Mouse (Mus musculus): ENCODE data around the gene Ccdc14.

DNA sequence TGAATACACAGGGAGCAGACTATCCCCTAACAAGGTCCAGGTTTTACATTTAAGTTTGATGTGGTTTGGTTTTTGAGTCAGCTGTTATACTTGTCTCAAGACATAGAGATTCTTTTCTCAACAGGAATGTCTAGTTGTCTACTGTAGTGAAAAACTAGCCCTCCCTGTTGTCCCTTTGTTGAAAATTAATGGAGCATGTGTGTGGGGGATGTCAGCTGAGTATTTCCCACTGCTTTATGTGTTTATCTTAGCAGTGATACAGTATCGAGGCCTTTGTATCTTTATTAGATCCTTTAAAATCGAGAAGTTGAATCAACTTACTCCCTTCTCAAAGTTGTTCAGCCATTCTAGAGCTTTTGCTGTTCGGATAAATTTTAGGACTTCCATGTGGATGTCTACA, 61.6 kb downstream of the Ccdc14 start:
- TF ChIP-seq CTCF (IDR thresholded peaks at IDR 0.05) (no peak), EP300 (IDR thresholded peaks at IDR 0.05) (no peak)

All from lung, postnatal 0 days (tissue).